Mouse (Mus musculus) adrenal gland, adult 18-20 months (tissue): ENCODE measurements at regions not wholly inside any gene's neighbourhood (a gene's known extent, or its start where the extent isn't known, plus 50 kb on each side); places are given as distances from the start of the nearest gene placed in this dataset.

Experiments
- DNase-seq, 2 experiments: peaks; one replicate each; pipeline ENCODE4 v3.0.0; 2021 to 2022; ENCODE audit warnings: low spot score in 2 of 2

GRCm38 (mm10) chr12:25167504-25168212 is 70.7 kb upstream of the Id2 start:
- no peak for DNase-seq

- DNase-seq: no peak
Measured at GRCm38 (mm10) chr12:25166525-25166924, 69.6 kb upstream of the Id2 start.

- DNase-seq: no peak
Measured at GRCm38 (mm10) chr12:25165650-25166049, 68.7 kb upstream of the Id2 start.

GRCm38 (mm10) chr12:25164724-25165123 is 67.8 kb upstream of the Id2 start:
- no peak for DNase-seq

GRCm38 (mm10) chr12:25163541-25163940 is 66.6 kb upstream of the Id2 start:
- DNase-seq: peak; percentile 51 to 75

GRCm38 (mm10) chr12:25162843-25163242 is 65.9 kb upstream of the Id2 start:
- no peak for DNase-seq

- no peak for DNase-seq
Measured at GRCm38 (mm10) chr12:25161939-25162338, 65.0 kb upstream of the Id2 start.

- no peak for DNase-seq
Measured at GRCm38 (mm10) chr12:25160990-25161843, 64.3 kb upstream of the Id2 start.

- DNase-seq: peak in 1 of 2 experiments; percentile 40
Measured at GRCm38 (mm10) chr12:25159091-25159490, 62.2 kb upstream of the Id2 start.

- no peak for DNase-seq
Measured at GRCm38 (mm10) chr12:25157238-25157637, 60.3 kb upstream of the Id2 start.

GRCm38 (mm10) chr12:25155396-25155795 is 58.5 kb upstream of the Id2 start:
- no peak for DNase-seq

- DNase-seq: no peak
Measured at GRCm38 (mm10) chr12:25148099-25148498, 51.2 kb upstream of the Id2 start.
